Comparison of ENCODE assay signal across 32 mouse cellular contexts in genomic region chr17:86870586-86870985, GRCm38 (mm10). TPM values are rescaled to one million over a fixed set of nuclear protein-coding genes. Genes with fewer than 3 reads are reported as not detected.
DNase-seq lines count a peak whose midpoint lies in the region; ATAC-seq and TF ChIP-seq lines count a peak whose summit lies in the region.
"Had no signal": no experiment of that assay in that cellular context is flagged by ENCODE, and none has a peak within 500 bp of the region (broad histone marks: within the 10 kb centered on the region; RNA-seq: fewer than 3 reads in every experiment).

No protein-coding gene starts in this region.

- no peak for TF ChIP-seq CTCF in hindbrain, postnatal 0 days (IDR thresholded peaks at IDR 0.05; ENCODE audit: low read depth)
- TF ChIP-seq CTCF in brain, embryonic 14.5 days (IDR thresholded peaks at IDR 0.05; ENCODE audit: borderline replicate concordance, extremely low read depth, insufficient read depth, insufficient read length), result no peak

- WGBS in hindbrain, postnatal 0 days, result 70% methylated on average over 8 of the region's 8 CpGs
- 58% methylated on average over 8 of the region's 8 CpGs for WGBS in hindbrain, embryonic 13.5 days

- TF ChIP-seq POLR2A in brain, embryonic 14.5 days (IDR thresholded peaks at IDR 0.05; ENCODE audit: borderline replicate concordance, extremely low read depth, insufficient read depth, insufficient read length, poor library complexity, severe bottlenecking), result no peak

- no peaks in the 10 kb centered on the region for H3K36me3 ChIP-seq in hindbrain, postnatal 0 days (ENCODE audit: insufficient read depth, low read length)
- no peaks in the 10 kb centered on the region for H3K36me3 ChIP-seq in hindbrain, embryonic 13.5 days
- H3K36me3 ChIP-seq: embryonic facial prominence, embryonic 12.5 days; embryonic facial prominence, embryonic 15.5 days; forebrain, embryonic 12.5 days; G1E; heart, embryonic 13.5 days; hindbrain, embryonic 12.5 days had no signal

- no peak for ATAC-seq in hindbrain, postnatal 0 days
- no peak for ATAC-seq in hindbrain, embryonic 13.5 days (ENCODE audit: low FRiP score)
- ATAC-seq: activated CD4-positive, CD25-positive, alpha-beta regulatory T cell, adult 4 months; forebrain, embryonic 16.5 days; hindbrain, embryonic 16.5 days; inflammation-experienced regulatory T-cells, adult 6 months; intestine, embryonic 16.5 days had no signal

- H3K27ac ChIP-seq in hindbrain, postnatal 0 days, result no peak overlapping the region
- no peak overlapping the region for H3K27ac ChIP-seq in hindbrain, embryonic 13.5 days
- H3K27ac ChIP-seq: embryonic facial prominence, embryonic 12.5 days; embryonic facial prominence, embryonic 15.5 days; forebrain, embryonic 12.5 days; gastrocnemius, adult 2 months; heart, embryonic 13.5 days; hindbrain, embryonic 12.5 days had no signal

- intact Hi-C loops in heart, postnatal 25 days (cut with DNase I), result no loop called here

- no peaks in the 10 kb centered on the region for H3K9me3 ChIP-seq in hindbrain, postnatal 0 days (ENCODE audit: low read length)
- H3K9me3 ChIP-seq in hindbrain, embryonic 13.5 days, result no peaks in the 10 kb centered on the region
- H3K9me3 ChIP-seq: embryonic facial prominence, embryonic 12.5 days; embryonic facial prominence, embryonic 15.5 days; forebrain, embryonic 12.5 days; heart, embryonic 13.5 days; hindbrain, embryonic 12.5 days had no signal

- peaks cover 2% of the 10 kb centered on the region; the same call in 1 of the 2 replicates for H3K27me3 ChIP-seq in hindbrain, postnatal 0 days (ENCODE audit: insufficient read depth, low read length)
- peaks cover 19% of the 10 kb centered on the region for H3K27me3 ChIP-seq in hindbrain, embryonic 13.5 days
- H3K27me3 ChIP-seq: CH12.LX; embryonic facial prominence, embryonic 12.5 days; embryonic facial prominence, embryonic 15.5 days; heart, embryonic 13.5 days had no signal

- no peak overlapping the region for H3K4me3 ChIP-seq in hindbrain, postnatal 0 days (ENCODE audit: low read length)
- no peak overlapping the region for H3K4me3 ChIP-seq in hindbrain, embryonic 13.5 days
- H3K4me3 ChIP-seq: embryonic facial prominence, embryonic 12.5 days; embryonic facial prominence, embryonic 15.5 days; forebrain, embryonic 12.5 days; gastrocnemius, adult 2 months; heart, embryonic 13.5 days; hindbrain, embryonic 12.5 days had no signal

- no peaks in the 10 kb centered on the region for H3K4me1 ChIP-seq in hindbrain, postnatal 0 days (ENCODE audit: insufficient read depth, low read length)
- no peaks in the 10 kb centered on the region for H3K4me1 ChIP-seq in hindbrain, embryonic 13.5 days (replicated peaks)
- H3K4me1 ChIP-seq: embryonic facial prominence, embryonic 12.5 days; embryonic facial prominence, embryonic 15.5 days; heart, embryonic 13.5 days; hindbrain, embryonic 12.5 days had no signal

- DNase-seq in hindbrain, postnatal 0 days (ENCODE audit: low spot score), result peak; percentile 2
- peak; percentile 50 for DNase-seq in Muller cell, postnatal 12 days (ENCODE audit: inconsistent ontology term)
- DNase-seq in brain, embryonic 14.5 days (ENCODE audit: low read depth), result peak; percentile 42
- peak; percentile 42 for DNase-seq in retina, embryonic 14.5 days (ENCODE audit: low spot score)
- DNase-seq in heart, postnatal 25 days (ENCODE audit: low spot score), result no peak
- DNase-seq in right cerebral cortex, adult 2 months (ENCODE audit: low spot score in 2 of 2), result no peak
- DNase-seq: adrenal gland, adult 8-10 months; adrenal gland, postnatal 25 days; B cell, adult 2 months; cerebellum, adult 18-20 months; cerebellum, adult 9-10 months; cerebellum, postnatal 14 days; gastrocnemius, adult 2 months; gastrocnemius, postnatal 14 days; heart, postnatal 14 days had no signal

- no peak overlapping the region for H3K9ac ChIP-seq in hindbrain, postnatal 0 days (replicated peaks; ENCODE audit: low read length)
- H3K9ac ChIP-seq in hindbrain, embryonic 13.5 days, result no peak overlapping the region
- H3K9ac ChIP-seq: embryonic facial prominence, embryonic 12.5 days; embryonic facial prominence, embryonic 15.5 days; forebrain, embryonic 12.5 days; heart, embryonic 13.5 days; hindbrain, embryonic 12.5 days had no signal

- no peak overlapping the region for H3K4me2 ChIP-seq in hindbrain, postnatal 0 days (ENCODE audit: low read depth, low read length)
- no peak overlapping the region for H3K4me2 ChIP-seq in hindbrain, embryonic 13.5 days
- H3K4me2 ChIP-seq: embryonic facial prominence, embryonic 12.5 days; embryonic facial prominence, embryonic 15.5 days; forebrain, embryonic 12.5 days; heart, embryonic 13.5 days; hindbrain, embryonic 12.5 days had no signal

RNA-seq across cellular contexts. Expression of gene Tmem247, which starts 46.6 kb away (rescaled TPM):
- total RNA-seq in hindbrain, postnatal 0 days (2014; rRNA removed), result not detected in 2 replicates
- not detected in 2 replicates for polyA plus RNA-seq in hindbrain, postnatal 0 days (2015; fragmentation: Nextera tagmentation; extraction: Ambion mirVana)
- polyA plus RNA-seq in hindbrain, embryonic 13.5 days (2015; fragmentation: Nextera tagmentation; extraction: Ambion mirVana), result not detected in 2 replicates
- not detected in 2 replicates for polyA plus RNA-seq in brain, embryonic 14.5 days (2012; rRNA removed)
- total RNA-seq in heart, postnatal 25 days (2021), result not detected
- total RNA-seq: adrenal gland, adult 8-10 months; adrenal gland, postnatal 25 days; CH12.LX; G1E; gastrocnemius, adult 2 months; gastrocnemius, postnatal 14 days; gastrocnemius, postnatal 4 days; heart, postnatal 14 days; hematopoietic stem cell, adult 5-6 weeks had no signal
- polyA plus RNA-seq: activated CD4-positive, CD25-positive, alpha-beta regulatory T cell, adult 4 months; embryonic facial prominence, embryonic 12.5 days; embryonic facial prominence, embryonic 15.5 days; forebrain, embryonic 12.5 days; forebrain, embryonic 16.5 days; frontal cortex, adult 2 months; G1E; heart, embryonic 13.5 days; heart, embryonic 16.5 days; hindbrain, embryonic 12.5 days; hindbrain, embryonic 16.5 days; inflammation-experienced regulatory T-cells, adult 6 months; intestine, embryonic 16.5 days had no signal

Comparison
In these comparisons a context has a peak if more than half of its experiments do, and no peak if none do; other contexts are left out.
1. DNase-seq: peak in hindbrain, postnatal 0 days (single experiment), Muller cell, postnatal 12 days (single experiment), brain, embryonic 14.5 days (single experiment) and retina, embryonic 14.5 days (single experiment); none in heart, postnatal 25 days (single experiment) and right cerebral cortex, adult 2 months (0 of 2).